Mouse (Mus musculus) cerebellum, postnatal 25 days (tissue): Measurements from ENCODE around the gene Pip5k1c.

Source experiments
- DNase-seq, 2 experiments: peaks; one replicate each; pipeline ENCODE4 v3.0.0; 2021; ENCODE audit warnings: mixed read lengths in 2 of 2

Pip5k1c gene

DNA sequence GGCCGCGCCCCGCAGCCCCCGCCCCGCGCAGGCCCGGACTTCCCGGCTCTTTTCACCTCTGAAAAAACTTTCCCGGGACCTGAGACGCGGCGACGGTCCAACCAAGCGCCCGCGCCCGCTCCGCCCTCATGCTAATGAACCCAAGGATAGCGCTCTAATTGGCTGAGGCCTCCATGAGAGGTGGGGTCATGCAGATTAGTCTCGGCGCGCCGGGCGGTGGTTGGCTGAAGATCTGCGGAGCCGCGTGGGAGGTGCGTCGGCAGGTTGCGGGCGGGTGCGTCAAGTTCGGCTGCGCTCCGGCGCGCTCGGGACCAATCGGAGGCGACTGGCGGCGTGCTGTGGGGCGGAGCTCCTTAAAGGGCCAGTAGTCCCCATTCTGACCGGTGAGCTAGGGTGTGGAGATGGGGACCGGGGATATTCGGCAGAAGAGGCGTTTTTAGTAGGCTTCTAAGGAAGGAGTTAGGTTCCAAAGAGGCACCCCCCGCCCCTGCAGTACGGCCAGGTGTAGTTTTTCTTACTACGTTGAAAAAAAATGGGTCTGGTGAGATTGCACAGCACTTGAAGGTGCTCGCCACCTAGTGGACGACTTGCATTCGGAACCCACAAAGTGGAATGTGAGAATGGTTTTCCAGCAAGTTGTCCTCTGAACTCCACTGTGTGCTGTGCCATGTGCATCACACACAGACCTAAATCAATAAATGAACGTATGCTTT is 57.7 kb downstream of the Pip5k1c start, which contains the start of gene Hmg20b:
Hmg20b (minus strand) TSS at position 130 of the 713 bp plus-strand sequence.
- DNase-seq = peak; percentile 100

GRCm38 (mm10) chr10:81351678-81352291 is 59.0 kb downstream of the Pip5k1c start:
- DNase-seq = no peak

DNA sequence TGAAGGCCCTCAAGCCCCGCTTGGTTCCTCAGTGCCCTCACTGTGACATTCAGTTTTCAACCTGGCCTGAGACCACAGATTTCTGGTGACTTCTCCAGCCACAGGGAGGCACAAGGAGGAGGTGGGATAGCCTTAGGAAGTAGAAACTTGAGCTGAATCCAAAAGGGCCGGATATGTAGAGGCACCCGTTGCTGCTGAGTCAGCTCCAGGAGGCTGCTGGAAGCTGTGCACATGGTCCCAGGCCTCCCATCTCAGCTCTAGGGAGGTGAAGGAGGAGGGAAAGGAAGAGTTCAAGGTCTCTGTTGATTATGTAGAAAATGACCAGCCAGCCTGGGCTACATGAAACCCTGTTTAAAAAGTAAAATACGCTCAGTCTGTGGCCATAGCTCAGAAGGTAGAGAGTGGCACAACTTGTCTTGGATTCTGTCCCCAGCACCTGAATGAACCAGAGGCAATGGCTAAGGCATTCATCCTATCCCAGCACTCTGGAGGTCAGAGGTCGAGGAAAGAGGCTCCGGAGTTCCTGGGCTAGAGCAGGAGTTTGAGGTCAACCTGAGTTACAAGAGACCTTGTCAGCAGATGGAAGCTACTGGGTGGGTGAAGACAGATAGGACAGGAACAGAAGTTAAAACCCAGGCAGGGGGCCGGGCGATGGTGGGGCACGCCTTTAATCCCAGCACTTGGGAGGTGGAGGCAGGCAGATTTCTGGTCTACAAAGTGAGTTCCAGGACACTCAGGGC is 62.1 kb downstream of the Pip5k1c start:
- no peak for DNase-seq

- DNase-seq = no peak
Observed at GRCm38 (mm10) chr10:81355533-81355932, 62.8 kb downstream of the Pip5k1c start.

DNA sequence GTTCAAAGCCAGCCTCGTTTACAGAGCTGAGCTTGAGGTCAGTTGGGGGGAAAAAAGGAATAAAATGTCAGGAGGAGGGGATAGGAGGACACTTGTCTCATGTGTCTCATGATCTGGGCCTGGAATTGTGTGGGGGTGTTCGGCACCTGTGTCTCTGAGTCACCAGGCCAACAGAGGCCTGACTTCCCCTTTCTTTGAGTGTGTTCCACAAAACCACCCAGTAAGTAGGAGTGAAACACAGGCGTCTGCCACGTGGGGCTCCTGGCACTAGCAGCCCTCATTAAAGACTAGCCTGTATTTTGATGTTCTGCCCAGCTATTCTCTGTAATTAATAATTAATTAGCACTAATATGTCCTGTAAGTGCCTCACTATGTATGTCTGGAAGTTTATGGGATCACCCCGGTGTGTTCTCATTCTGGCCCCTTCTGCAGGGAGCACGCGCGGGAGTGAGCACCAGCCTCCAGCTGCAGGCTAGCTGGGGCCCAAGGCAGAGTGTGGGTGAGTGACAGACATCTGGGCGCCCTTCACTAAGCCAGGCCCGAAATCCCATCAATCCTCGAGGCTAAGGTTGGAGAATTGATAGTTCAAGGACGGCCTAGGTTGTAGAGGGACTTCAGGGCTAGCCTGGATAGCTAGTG is 63.7 kb downstream of the Pip5k1c start:
- no peak for DNase-seq

DNA sequence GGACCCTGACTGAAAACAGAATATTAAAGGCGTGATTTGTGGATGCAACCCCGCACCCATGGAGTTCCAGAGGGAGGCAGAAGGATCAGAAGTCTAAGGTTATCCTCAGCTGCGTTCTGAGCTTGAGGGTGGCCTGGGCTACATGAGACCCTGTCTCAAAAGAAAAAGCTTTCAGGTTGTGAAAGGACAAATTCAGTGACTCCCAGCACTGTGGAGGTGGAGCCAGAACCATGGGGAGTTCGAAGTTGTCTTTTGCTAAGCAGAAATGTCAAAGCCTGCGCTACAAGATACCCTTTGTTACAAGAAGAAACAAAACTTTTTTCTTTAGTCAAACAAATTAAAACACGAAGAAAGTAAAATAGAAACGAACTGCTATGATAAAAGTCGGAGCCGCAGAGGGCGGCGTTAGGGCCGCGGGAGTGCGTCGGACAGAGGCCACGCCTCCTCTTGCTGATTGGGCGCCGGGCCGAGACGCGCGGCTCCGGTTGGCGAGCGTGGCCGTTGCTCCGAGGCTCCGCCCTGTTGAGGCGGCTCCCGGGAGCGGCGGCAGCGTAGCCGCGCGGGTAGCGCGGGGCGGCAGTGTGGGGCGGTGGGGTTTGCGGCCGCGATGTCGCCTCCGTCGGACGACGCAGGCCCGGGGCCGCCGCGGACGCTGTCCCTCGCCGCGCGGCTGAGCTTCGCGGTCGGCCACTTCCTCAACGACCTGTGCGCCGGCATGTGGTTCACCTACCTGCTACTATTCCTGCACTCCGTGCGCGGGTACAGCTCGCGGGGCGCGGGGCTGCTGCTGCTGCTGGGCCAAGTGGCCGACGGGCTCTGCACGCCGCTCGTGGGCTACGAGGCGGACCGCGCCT is 64.5 kb downstream of the Pip5k1c start, which contains the start of gene Mfsd12:
Mfsd12 (plus strand) TSS at position 501 of the 854 bp plus-strand sequence.
- peak; percentile 93 to 97 for DNase-seq

- no peak for DNase-seq
Observed at GRCm38 (mm10) chr10:81358209-81358608, 65.4 kb downstream of the Pip5k1c start.

GRCm38 (mm10) chr10:81358841-81359240 is 66.1 kb downstream of the Pip5k1c start:
- DNase-seq = no peak

GRCm38 (mm10) chr10:81360721-81361120 is 68.0 kb downstream of the Pip5k1c start:
- DNase-seq = no peak

DNA sequence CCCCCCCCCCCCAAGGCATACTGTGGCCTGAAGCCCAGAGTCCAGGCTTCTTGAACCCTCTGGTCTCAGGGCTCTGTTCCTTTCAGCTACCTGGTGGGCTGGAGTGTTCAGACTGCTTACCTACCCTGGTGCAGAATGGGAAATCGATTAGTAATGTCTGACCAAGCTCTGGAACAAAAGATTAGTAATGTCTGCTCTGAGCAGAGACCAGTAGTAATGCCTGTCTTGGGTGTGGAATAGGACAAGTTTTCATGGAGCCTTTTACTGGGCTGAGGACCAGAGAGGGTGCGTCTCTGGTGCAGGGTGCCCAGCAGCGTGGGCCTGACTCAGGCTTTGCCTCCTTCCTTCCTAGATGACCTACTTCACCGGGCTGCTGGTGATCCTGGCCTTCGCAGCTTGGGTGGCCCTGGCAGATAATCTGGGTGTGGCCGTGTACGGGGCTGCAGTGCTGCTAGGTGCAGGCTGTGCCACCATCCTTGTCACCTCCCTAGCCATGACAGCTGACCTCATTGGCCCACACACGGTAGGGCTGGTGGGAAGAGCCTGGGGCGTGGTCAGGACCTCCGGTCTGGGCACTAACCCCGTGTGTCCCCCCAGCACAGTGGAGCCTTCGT is 69.7 kb downstream of the Pip5k1c start:
- DNase-seq = no peak

GRCm38 (mm10) chr10:81363436-81364346 is 70.9 kb downstream of the Pip5k1c start:
- DNase-seq = peak in 1 of 2 experiments; percentile 47

DNA sequence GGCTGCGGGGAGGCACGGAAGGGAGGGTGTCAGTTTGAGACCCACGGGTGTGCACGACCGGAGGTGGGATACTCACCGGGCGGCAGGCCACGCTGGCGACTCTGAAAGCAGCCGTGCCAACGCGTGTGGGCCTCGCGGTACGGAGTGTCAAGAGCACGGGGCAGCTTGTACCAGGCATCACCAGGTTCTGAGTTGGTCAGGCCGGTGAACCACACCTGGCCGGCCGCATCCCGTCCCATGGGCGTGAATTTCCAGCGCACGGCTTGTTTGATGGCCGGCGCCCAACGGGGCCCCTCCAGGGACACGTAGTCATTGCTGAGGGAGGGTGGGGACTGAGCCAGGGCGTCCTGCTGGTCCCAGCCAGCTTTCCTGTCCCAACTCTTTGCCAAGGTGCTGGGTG is 71.9 kb downstream of the Pip5k1c start:
- DNase-seq = peak in 1 of 2 experiments; percentile 58

DNA sequence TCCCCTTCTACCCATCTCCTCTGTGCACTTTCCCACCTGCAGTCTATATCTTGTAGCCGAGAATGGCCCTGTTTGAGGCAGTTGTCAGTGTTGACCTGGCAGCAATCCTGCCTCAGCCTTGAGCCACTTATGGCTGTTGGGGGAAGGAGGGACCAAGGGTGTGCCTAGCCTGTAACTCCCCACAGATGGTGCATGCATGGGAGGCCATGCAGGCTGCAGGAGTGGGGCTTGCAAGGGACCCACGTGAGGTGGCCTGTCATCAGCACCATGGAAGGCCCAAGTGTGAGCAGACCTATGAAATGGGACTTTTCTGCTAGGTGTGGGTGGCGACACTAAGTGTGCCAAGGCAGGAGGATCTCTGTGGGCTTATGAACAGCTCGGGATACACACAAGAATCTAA is 72.3 kb downstream of the Pip5k1c start:
- peak in 1 of 2 experiments; percentile 52 for DNase-seq

DNA sequence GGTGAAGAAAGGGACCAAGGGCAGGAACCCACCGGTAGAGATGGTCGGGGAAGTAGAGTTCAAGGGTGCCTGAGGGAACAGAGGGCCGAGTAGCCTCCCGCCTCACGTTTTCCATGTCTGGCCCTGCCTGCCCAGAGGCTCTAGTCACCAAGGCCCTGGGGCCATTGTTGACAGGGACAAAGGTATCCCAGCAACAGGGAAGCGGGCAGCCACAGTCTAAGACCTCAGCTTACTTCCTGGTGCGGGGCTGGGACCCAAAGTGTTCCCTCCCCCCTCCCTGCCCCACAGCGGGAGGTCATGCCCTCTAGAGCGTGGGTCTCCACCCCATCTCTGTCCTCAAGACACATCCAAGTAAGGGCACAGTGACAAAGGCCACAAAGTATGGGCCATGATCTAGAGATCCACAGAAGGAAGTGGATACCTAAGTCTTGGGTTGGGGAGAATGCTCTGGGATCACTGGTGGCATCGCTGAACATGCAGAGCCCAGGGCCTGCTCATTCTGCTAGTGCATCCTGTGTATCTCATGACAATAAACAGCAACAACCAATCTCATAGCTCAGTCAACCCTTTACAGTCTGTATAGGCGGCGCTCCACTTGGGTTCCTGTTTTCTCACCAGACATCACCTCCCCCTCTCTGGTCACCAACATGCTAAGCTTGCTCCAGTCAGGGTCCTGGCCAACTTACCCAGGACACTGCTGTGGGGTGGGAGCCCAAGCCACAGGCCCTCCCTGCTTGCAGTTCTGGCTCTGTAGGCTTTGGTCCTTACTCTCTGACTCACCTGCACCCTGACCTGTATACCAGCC is 73.1 kb downstream of the Pip5k1c start, which contains the start of gene 4930404N11Rik:
4930404N11Rik (minus strand) TSS at position 145 of the 805 bp plus-strand sequence.
- DNase-seq = peak in 1 of 2 experiments; percentile 51

DNA sequence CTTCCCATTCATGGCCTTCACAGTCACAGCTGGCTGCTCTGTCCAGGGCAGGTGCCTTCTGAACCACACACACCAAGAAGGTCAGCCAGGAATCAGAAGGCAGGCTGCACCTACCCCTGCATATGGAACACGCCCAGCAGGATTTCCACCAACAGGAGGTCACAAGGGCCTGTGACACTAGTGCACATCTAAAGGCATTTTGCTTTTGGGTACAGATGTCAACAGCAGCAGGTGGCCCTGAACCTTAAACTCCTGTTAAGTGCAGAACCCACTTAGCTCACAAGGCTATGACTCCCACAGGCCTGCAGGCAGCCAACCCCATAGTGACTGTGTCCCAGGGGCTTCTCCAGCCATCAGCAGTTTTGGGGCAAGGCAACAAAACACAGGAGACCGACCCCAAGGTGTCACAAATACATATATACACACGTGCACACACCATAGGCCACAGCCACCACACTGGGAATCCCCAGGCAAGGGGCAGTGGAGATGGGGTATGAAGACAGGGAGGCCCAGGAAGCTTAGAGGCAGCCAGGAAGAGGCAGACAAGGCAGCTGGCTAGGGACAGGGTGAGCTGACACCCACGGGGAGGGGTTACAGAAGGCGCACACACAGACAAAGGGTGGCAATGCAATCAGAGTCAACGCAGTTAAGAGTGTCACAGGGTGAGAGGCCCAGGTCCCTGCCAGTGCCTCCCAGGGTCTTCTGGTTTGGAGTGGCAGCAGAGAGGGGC is 73.9 kb downstream of the Pip5k1c start:
- DNase-seq = no peak

- DNase-seq = no peak
Observed at GRCm38 (mm10) chr10:81367207-81367495, 74.4 kb downstream of the Pip5k1c start.
